Mouse (Mus musculus) regulatory T cell (primary cell): Measurements from ENCODE around the gene Focad.

Experiments
- in situ Hi-C: fragments of 300-600 bp; cut with MboI, MseI; formaldehyde crosslinking; loops from one replicate; pipeline ENCODE4 v1.15.1; 2025; ENCODE audit warnings: high pct_unique_total_duplicates

The Focad gene

DNA sequence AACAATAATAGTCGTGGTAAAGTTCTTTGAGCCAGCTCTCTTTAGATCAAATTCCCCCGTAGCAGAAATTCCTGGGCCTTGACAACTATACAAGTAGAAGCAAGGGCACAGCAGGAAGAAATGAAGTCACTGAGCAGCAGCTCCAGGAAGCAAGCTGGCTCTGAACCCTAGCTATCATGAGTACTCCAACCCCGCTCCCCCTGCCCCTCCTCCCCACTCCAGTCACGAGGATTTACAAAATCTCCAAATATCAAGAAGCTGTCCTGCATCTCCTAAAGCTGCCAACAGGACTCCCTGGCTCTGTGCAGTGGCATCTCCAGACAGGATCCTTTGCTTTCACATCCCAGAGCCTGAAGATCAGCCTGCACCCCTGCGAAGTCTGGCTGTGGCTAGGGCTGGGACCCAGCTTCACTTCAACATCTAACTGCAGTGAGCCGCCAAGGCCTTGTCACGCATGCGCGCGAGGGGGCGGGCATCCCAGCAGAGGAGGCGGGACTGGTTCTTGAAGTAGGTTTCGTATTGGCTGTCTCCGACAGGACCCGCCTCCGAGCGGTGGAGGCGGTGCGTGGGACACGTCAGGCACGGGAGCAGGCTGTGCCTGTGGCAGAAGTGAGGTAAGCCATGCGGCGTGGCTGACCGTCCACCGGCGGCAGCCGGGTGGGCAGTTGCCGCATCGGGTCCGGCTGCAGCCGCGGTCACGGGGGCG is at the start of gene Focad:
TSS of gene Focad (plus strand) at position 568 of the 706 bp plus-strand sequence.
- in situ Hi-C loops: loop anchor here (10.0 kb wide), 1 partner anchor 49 kb away; no protein-coding TSS in a partner anchor

DNA sequence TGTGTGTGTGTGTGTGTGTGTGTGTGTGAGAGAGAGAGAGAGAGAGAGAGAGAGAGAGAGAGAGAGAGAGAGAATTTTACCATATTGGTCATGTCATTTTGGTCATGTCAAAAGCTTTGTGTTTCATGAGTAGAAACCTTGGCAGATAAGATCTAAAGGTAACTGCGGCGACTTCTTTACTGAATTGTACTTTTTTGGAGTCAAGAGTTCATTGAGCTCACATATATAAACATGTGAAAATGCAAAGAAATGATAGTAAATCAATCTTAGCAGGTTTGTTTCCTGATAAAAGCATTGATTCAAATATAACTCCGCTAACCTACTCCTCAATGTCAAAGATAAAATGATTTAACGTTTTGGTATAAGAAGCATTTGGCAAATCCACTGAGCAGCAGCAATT is 49.3 kb upstream of the Focad start:
- in situ Hi-C loops: loop anchor here (10.0 to 25.0 kb wide), 2 partner anchors 50 to 492 kb away; partner anchors contain the start of gene Focad

DNA sequence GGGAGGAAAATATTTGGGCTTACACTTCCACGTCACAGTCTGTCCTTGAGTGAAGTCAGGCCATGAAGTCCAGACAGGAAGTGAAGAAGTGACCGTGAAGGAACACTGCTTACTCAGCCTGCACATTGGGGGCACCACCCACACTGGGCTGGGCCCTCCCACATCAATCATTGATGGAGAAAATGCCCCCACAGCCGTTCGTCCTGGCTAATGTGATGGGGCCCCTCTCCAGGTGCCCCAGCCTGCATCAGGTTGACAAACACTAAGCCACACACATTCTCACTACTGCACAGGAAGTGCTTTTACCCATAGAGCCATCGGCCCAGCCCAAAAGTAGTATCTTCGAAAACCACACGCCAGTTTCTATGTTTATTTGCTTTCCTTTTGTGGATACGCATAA is 48.1 kb upstream of the Focad start:
- in situ Hi-C loops: loop anchor here (10.0 to 25.0 kb wide), 2 partner anchors 49 to 491 kb away; partner anchors contain the start of gene Focad

DNA sequence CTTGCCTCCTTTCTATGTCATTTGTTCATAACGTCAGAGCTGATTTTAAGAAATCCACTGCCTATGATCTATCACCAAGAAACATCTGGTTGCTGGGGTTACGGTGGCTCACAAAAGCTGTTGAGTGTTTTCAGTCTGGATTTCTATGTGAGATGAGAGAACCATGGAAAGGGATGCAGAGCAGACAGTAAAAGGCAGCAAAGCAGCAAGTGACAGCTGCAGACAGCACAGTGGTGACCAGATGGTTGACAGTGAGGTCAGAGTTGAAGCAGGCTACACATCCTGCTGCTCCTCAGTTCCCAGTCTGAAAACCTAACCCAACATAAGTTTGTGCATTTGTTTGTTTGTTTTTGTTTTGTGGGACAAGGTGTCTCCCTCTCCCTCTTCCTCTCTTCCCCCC is 19.0 kb upstream of the Focad start:
- in situ Hi-C loops: no loop called here

DNA sequence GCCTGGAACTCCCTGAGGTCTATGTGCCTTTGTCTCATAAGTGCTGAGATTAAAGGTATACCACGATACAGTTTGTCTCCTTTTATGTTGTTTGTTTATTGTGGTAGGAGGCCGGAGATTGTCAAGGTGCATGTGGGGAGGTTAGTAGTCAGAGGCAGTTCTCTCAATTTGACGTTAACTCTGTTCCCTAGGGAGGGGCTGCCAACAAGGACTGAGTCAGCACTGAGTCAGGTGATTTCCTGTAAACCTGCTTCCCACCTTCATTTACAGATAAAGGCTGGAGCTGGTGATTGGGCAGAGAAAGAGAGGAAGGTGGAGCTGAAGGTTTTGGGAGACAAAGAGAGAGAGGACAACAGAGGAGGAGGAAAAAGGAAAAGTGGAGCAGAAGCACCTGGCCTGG is 15.4 kb upstream of the Focad start:
- in situ Hi-C loops: no loop called here

DNA sequence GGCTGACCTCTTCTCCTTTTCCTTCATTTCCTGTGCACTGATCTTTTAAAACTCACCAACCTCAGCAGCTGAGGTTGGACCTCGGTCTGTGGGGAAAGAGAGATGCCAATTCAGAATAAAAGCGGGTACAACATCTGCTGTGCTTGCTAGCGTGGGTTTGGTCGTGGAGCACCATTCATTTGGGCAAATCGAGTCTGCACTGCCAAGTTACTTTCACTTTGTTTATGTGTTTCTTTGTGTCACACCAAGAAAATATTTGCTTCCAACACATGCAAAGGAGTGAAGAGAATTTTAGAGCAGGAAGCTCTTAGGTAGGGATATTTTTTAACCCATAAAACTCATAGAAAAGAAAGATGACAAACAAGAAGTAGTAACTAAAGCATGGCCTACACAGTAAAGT is 13.0 kb upstream of the Focad start:
- in situ Hi-C loops: no loop called here

DNA sequence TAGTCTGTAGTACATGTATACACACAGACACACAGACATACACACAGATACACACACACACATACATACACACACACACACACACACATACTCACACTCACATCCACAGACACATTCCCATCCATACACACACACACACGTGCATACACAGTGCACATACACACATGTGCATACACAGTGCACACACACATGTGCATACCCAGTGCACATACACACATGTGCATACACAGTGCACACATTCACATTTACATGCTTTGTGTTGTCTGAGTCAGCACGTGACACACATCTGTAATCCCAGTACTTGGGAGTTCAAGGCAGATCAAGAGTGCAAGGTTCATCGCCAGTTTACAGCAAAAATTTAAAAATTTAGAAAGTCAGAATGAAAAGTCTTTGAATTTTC is 12.5 kb upstream of the Focad start:
- in situ Hi-C loops: no loop called here

DNA sequence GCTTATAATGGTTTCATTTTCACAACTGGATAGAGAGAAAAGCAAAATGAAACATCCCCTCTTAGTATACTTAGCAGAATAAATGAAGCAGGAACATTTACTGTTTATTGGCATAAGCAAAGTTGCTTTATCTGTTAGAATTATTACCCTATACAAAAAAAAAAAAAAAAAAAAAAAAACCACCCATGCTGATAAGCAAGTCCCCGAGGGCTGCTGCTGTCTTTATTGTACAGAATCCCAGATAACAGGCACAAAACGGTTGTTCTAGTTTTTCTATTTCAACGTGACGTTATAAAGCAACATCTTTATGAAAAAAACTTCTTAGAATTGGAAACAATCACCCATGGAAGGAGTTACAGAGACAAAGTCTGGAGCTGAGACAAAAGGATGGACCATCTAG is 12.0 kb upstream of the Focad start:
- in situ Hi-C loops: no loop called here

DNA sequence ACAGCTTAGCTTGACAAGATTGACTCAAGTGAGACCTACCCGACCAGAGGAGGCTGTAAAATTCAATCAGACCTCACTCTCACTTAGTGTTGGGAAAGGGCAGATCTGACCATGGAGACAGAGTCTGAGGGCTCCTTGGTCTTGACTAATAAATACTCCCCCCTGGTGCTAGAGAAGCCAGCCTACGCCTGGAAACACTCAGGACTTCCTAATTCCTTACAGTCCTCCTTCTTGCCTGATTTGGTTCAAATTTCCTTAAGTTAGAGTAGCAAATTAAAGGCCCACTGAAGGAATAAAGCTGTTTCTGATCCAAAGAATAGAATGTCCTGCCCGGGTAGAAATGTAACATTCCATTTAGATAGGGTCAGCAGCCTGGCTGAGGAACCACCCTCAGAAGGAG is 10.6 kb upstream of the Focad start:
- in situ Hi-C loops: no loop called here

DNA sequence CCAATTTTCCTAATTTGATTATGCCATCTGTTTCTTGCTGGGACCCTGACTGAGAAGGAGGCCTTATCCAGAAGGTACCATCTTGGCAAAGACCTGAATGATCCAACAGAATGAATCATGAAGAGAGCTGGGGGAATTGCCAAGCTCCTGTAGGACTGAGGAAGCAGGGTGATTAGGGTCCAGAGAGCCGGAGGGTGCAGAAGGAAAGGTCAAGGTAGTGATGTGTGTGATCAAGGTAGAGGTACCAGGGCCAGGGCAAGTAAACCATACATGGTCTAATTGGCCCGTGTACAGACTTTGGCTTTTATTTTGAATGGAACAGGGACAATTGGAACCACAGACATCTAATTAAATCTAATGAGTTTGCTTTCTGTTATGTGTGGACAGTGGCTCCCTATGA is 4.1 kb upstream of the Focad start:
- in situ Hi-C loops: loop anchor here (10.0 kb wide), 1 partner anchor 46 kb away; no protein-coding TSS in a partner anchor

DNA sequence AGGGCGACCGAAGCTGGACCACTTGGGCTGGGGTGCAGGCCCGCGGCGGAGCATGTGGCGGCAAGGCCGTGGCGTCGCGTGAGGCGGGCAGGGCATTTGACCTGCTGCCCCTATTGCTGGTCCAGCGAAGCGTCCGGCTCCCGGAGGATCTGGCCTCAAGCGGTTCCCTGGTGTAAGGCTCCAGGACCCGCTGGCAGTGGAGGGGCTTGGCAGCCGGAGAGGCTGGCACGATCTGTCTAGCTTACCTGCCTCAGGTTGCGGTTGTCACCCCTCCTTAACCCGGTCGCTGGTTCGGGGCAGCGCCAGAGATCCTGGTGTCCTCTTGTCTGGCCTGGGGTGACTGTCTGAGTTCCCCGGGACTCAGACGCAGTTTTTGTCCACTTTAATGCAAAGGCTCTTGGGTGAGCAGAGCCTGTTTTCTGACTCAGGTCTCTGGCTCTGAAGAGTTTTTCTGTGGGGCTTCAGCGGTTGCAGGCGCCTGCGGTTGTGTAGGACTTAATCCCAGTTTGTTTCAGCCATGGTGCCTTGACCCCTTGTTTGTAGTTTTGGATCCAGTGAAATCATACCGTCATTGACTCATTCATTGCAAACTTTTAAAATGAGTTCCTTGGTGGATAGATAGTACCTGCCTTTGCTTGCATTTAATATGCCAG is 465 bp downstream of the Focad start:
- in situ Hi-C loops: loop anchor here (10.0 kb wide), 1 partner anchor 50 kb away; no protein-coding TSS in a partner anchor

DNA sequence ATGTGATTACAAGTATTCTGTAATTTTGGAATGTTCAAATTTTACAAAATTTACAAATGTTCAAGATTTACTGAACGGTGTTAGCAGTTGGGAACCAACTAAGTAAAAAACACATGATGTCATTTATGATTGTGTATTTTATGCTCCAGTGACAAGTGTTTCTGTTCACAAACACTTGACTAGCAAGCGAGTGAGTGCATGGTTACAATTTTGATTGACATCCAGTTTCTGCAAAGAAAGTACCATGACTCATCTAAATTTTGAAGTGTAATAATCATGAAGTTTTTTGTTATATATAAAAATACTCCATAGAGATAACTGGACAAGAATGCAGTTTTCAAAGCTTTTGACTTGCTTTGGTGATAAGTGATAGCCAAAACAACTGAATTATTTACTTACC is 1.3 kb downstream of the Focad start:
- in situ Hi-C loops: loop anchor here (10.0 kb wide), 1 partner anchor 51 kb away; no protein-coding TSS in a partner anchor

DNA sequence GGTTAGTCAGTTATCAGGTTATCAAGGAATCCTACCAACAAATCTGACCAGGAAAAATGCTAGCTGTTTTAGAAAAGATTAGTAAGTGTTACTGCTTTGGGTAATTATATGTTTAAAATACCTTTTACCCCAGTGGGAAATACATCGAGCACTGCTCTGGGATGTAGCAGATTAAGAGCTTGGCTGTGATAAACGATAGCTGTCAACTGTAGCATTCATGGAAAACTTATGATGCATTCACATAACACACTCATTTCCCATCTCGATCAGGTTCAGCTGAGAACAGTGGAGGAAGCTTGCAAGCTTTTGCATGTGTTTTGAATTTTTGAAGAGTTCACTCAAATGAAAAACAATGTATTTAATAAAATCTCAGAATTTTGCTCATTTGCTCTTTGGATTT is 14.2 kb downstream of the Focad start:
- in situ Hi-C loops: no loop called here

DNA sequence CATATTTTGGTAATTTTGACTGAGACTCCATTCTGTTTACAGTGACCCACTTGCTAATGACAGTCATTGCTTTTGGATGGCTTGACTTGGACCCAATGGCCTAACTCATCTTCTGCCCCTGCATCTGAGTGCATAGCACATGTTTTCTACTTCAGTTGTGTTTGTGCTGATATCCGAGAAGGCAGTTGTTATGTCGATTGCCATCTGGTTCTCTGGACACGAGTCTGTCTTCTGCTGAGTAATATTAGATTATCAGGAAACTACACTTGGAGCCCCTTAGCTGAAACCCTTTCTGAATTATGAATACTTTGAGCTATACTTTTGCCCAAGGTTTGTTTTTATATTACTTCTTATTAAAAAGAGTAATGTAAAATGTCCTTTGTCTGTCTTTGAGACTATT is 22.9 kb downstream of the Focad start:
- in situ Hi-C loops: no loop called here

DNA sequence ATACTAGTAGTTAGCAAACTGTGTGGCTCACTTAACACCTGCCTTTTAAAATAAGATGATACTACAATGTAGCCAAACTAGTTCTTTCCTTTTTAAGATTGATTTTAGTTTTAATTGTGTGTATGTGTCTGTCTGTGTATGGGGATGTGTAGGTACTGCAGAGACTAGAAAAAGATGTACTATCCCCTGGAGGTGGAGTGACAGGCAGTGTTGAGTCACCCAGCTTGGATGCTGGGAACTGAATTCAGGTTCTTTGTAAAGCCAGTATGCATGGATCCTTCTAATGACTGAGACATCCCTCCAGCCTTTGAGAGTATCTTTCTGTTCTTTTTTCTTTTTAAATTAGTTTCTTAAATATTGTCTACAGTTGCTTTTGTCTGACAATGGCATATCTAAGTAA is 23.5 kb downstream of the Focad start:
- in situ Hi-C loops: no loop called here

DNA sequence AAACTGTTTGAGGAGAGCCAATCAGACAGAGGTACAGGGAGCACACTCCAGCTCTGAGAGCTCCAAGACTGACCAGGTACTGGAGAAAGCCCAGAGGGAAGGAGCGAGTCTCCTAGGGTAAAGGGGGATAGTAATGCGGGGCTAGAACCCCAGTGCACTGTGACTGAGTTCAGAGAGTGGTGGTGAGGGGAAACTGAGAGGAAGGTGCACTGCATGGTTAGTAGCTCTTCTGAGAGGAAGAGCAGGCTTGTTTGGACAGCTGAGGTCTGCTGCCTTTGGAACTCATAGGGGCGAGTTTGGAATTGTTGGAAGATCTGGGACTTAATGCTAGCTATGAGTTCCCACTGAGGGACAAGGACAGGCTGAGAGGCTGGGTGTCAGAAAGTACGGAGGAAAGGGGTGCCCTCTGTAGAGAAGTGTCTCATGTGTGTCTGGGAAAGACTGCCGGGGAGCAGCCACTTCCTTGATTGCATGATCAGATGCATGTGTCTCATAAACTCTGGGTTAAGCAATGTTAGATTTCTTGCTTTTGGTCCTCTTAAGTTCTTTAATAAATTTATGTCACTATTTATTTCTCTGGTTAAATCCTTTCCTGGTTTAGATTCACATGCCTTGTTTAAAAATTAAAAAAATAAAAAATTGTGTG is 24.4 kb downstream of the Focad start:
- in situ Hi-C loops: no loop called here

DNA sequence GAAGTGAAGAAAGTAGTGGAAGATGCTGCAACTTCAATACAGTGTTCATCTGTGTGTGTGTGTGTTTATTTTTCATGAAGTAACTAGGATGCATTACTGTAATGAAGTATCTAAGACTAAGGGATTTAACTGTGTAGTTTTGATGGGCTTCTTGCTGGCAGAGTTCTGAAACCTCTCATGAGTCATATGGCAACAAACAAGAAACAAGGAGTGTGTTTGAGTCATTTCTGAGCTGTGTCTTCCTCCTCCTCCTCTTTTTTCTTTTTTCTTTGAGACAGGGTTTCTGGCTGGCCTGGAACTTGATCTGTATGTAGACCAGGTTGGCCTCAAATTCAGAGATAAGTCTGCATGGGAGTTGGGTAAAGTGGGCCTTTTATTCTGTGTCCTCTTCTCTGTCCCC is 25.7 kb downstream of the Focad start:
- in situ Hi-C loops: no loop called here

DNA sequence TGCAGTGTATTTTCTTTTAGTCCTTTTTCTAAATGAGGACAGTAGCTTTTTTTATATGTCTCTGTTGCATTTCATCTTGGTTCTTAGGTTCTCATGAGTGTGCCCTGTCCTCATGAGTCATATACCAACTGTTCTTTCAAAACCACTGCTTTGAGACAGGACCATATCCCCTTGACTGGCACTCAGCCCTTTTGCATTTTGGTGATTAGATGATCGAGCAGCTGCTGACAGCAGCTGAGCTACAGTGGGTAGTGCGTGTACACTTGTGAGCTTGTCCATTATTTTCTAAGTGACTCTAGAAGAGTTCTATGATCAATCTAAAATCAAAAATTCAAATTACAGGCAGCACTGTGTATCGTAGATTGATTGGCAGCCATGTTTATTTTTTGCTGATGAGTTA is 28.0 kb downstream of the Focad start:
- in situ Hi-C loops: no loop called here

DNA sequence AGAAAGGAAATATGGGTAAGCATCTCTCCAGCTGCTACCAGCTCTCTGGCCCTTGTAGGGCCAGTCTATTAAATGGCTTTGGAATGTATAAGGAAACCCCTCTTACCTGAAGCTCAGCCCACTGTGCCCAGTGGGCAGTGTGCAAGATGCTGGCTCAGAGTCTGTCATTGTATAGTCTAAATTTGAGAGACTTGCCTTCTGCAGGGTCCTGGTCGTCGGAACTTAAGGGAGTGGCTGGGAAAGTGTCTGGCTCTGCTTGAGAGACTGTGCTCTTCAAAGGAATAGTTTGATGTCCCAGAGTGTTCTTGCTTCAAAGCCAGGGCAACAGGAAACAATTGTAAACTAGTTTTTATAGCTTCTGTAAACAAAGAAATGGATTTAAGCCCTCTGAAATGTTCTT is 41.5 kb downstream of the Focad start:
- in situ Hi-C loops: no loop called here

DNA sequence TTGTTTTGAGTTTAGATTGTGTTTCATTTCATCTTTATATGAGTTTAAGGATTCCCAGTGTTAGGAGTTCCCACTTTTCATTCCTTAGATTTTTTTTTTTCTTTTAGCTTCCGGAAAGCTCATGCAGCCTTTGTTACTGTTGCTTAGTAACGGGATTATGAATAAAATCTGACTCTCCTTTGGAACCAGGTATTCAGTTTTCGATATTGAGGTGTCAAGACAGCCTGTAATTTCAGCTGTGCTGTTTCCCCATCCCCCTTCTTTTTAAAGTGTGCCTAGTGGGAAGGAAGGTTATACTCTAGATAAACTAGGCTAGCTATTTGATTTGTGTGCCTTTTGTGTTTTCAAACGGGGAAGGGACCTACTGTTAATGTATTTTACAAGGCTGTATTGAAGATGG is 42.1 kb downstream of the Focad start:
- in situ Hi-C loops: no loop called here

DNA sequence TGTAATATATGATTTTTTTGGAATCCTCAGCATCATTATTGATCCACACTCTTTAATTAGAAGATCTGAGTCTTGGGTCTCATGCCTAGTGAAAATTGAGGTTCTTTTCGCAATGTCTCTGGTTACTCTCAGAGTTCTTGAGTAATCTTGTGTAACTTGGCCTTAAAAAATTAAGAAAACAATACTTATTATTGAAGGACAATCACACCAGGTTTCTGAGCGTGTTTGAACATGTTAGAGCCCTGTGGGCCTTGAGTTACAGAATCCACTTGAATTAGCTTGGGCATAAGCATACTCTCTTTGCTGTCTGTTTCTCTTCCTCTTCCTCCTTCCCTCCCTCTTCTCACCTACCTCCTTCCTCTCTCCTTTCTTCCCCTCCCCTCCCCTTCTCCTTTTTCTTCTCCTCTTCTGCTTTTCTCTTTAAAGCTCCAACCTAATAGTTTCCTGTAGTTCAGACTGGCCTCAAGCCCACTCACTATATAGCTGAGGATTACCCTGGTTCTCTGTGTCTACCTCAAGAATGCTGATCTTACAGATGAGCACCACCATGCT is 44.0 kb downstream of the Focad start:
- in situ Hi-C loops: no loop called here

DNA sequence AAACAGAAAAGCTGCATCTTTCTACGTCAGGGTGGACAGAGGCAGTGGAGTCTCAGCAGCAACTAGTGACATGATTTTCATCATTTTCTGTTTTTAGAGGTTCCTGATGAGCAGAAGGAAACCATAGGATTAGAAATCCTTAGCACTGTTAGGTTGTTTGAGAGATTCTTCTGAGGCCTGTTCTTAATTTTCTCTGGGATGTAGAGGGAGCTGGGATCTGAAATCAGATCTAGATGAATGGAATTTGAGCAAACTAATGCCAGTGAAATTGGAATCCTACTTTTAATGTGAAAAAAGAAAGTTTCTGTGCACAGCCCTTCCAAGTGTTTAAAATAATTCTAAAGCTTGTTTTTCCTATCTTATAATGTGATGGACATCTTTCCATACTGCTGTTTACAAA is 55.0 kb downstream of the Focad start:
- in situ Hi-C loops: loop anchor here (5.0 kb wide), 1 partner anchor 98 kb away; no protein-coding TSS in a partner anchor
